Mouse (Mus musculus) ZHBTc4 (cell line): Measurements from ENCODE around the gene Lgals4.

Source experiments
- DNase-seq: peaks from one replicate; pipeline ENCODE4 v3.0.0-alpha.2; 2011; ENCODE audit warnings: low read depth, low spot score

The Lgals4 gene

GRCm38 (mm10) chr7:28864288-28864750, 30.7 kb downstream of the Lgals4 start:
- DNase-seq: no peak

GRCm38 (mm10) chr7:28865481-28866300, 32.0 kb downstream of the Lgals4 start:
- DNase-seq: peak; percentile 96

- DNase-seq: no peak
Observed at GRCm38 (mm10) chr7:28866769-28867507, 33.3 kb downstream of the Lgals4 start.

GRCm38 (mm10) chr7:28867508-28868340, 34.1 kb downstream of the Lgals4 start:
- peak; percentile 78 for DNase-seq

GRCm38 (mm10) chr7:28870901-28871664, 37.4 kb downstream of the Lgals4 start:
- no peak for DNase-seq

- DNase-seq: no peak
Observed at GRCm38 (mm10) chr7:28874565-28874964, 40.9 kb downstream of the Lgals4 start.

GRCm38 (mm10) chr7:28876099-28876498, 42.4 kb downstream of the Lgals4 start:
- DNase-seq: no peak

- no peak for DNase-seq
Observed at GRCm38 (mm10) chr7:28877155-28877554, 43.5 kb downstream of the Lgals4 start.

GRCm38 (mm10) chr7:28877856-28878255, 44.2 kb downstream of the Lgals4 start:
- DNase-seq: no peak

GRCm38 (mm10) chr7:28879606-28880005, 46.0 kb downstream of the Lgals4 start:
- peak; percentile 79 for DNase-seq

GRCm38 (mm10) chr7:28880554-28880953, 46.9 kb downstream of the Lgals4 start:
- no peak for DNase-seq

GRCm38 (mm10) chr7:28881199-28881598, 47.5 kb downstream of the Lgals4 start, which contains the start of gene Capn12:
Gene Capn12 (plus strand): TSS chr7:28881422.
- DNase-seq: peak; percentile 33

- peak; percentile 29 for DNase-seq
Observed at GRCm38 (mm10) chr7:28883039-28883438, 49.4 kb downstream of the Lgals4 start.

- peak; percentile 64 for DNase-seq
Observed at GRCm38 (mm10) chr7:28883704-28884103, 50.0 kb downstream of the Lgals4 start.

- peak; percentile 73 for DNase-seq
Observed at GRCm38 (mm10) chr7:28886486-28886885, 52.8 kb downstream of the Lgals4 start.

GRCm38 (mm10) chr7:28888701-28889161, 55.1 kb downstream of the Lgals4 start:
- peak; percentile 48 for DNase-seq
